Mouse (Mus musculus) adrenal gland, postnatal 4 days (tissue): Measurements from ENCODE around the gene Nkg7. TPM values are rescaled to one million over a fixed set of nuclear protein-coding genes. Genes with fewer than 3 reads are reported as not detected.
"Not testable (repeated sequence)": the region's sequence is repeated elsewhere in the genome, so short reads cannot be mapped to it uniquely, and the experiment has no call there.

Source experiments
- DNase-seq, 2 experiments: peaks; one replicate each; pipeline ENCODE4 v3.0.0; 2021 to 2022; ENCODE audit warnings: low spot score in 2 of 2, mixed read lengths in 2 of 2
- long read RNA-seq, 2 experiments: library from polyadenylated mRNA; stranded (forward); transcript quantifications; one replicate each; pipeline ENCODE4 v2.0.0; 2021
- total RNA-seq, 2 experiments: library from RNA; stranded (reverse); gene quantifications; 2 replicates each; pipeline ENCODE4 v1.2.3; 2021

Nkg7 gene
- under 1 TPM in 1 of 2 experiments, not detected in 1; 0.68 TPM for total RNA-seq
- long read RNA-seq, experiment 1, partial matches to known transcripts, result 0 of 1 reads
- long read RNA-seq, experiment 1, other reads (novel, unspliced or antisense), result 0 of 1 reads
- long read RNA-seq, experiment 2, partial matches to known transcripts, result 0 of 1 reads
- long read RNA-seq, experiment 2, other reads (novel, unspliced or antisense), result 0 of 1 reads

DNA sequence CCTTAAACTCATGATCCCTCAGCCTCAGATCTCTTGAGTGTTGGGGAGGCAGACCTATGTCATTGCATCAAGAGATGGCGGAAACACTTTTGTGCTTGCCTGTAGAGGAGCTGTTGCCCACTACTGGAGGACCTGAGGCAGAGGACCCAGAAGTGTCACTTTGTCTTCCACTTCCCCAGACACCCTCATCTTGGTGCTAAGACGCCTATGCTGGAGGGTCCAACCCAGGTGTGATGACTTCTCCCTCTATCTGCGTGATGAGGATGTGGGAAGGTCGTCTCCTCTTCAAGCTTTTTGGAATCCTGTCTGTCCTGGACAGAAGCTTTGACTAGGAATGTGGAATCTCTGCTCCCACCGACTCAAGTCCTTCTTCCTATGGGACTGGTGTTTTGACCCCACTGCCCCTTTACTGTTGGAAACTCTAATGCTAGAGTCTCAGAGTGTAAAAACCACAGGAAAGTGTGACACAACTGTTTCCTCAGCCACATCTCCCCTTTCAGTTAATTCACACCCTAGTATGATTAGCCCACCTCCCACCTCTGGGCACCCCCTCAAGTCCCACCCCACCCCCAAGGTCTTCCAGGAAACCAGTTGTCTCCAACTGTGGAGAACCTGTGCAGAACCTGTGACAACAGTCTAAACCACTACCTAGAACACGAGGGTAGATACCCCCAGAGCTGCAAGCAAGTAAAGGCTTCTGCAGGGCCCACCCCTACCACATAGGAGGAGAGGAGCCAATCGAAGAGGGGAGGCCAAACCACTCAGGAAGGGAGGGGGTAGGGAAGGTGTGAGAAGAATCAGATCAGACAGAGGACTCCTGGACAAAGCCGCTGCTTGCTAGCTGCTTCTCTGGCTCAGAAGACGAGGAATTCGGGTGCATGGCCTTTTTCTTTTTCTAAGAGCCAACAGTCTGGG is at the start of gene Nkg7:
Nkg7 (plus strand) TSS at position 733 of the 915 bp plus-strand sequence.
- DNase-seq, result no peak

DNA sequence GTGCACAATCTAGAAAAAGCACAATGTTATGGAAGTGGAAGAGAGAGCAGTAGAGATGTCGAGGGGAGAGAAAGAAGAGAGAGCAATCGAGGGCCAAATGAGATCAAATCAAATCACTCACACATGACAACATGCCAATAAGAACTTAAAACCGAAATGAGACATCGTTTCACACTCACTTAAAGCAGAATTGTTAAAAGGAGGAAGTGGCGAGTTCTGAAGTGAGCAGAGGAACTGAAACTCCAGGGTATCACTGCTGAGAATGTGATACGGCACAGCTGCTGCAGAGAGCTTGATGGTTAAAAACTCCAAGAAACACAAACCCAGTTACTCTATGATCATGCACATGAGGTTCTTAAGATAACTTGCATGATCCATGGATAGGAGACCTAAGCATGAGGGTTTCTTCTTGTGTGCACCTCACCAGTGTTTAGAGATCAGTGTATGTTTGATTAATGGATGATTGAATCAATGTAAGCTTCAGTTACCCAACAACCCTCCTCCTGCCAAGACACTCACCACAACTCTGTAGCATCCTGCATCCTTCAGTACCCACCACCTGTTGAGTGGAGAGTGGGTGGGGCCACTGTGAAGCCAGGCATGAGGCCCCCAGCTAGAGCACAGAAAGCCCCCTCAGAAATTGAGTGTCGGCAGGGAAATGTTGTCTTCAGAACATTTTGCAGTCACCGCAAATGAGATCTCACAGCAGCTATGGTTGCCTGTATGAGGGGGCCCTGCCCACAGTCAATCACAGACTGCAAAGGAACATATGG is 44.3 kb upstream of the Nkg7 start:
- no peak for DNase-seq

- no peak for DNase-seq
Measured at GRCm38 (mm10) chr7:43399501-43399900, 37.4 kb upstream of the Nkg7 start.

- no peak for DNase-seq
Measured at GRCm38 (mm10) chr7:43402718-43403117, 34.2 kb upstream of the Nkg7 start.

GRCm38 (mm10) chr7:43407573-43407972 is 29.3 kb upstream of the Nkg7 start:
- no peak for DNase-seq

GRCm38 (mm10) chr7:43408131-43408553 is 28.7 kb upstream of the Nkg7 start, which contains the start of gene Siglecg:
Siglecg (plus strand) TSS chr7:43408204.
- DNase-seq, result no peak

DNA sequence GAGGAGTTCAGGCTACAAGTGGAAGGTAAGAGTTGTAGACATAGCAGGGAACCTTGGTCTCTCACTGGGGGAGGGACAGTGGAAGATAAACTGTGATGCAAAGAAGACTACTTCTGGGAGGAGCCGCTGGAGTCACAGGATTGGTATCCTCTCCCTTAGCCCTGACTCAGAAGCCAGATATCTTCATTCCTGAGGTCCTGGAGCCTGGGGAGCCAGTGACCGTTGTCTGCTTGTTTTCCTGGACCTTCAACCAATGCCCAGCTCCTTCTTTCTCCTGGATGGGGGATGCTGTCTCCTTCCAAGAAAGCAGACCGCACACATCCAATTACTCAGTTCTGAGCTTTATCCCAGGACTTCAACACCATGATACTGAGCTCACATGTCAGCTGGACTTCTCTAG is 27.8 kb upstream of the Nkg7 start:
- no peak for DNase-seq

DNA sequence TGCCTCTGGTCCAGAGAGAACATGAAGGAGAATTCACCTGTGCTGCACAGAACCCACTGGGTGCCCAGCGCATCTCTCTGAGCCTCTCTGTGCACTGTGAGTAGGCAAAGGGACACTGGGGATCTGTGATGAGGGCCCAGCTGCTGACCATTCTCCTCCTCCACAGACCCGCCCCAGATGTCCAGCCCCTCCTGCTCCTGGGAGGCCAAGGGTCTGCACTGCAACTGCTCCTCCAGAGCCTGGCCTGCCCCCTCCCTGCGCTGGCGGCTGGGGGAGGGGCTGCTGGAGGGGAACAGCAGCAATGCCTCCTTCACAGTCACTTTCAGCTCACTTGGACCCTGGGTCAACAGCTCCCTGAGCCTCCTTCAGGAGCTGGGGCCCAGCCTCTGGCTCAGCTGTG is 25.1 kb upstream of the Nkg7 start:
- not testable (repeated sequence) for DNase-seq

DNA sequence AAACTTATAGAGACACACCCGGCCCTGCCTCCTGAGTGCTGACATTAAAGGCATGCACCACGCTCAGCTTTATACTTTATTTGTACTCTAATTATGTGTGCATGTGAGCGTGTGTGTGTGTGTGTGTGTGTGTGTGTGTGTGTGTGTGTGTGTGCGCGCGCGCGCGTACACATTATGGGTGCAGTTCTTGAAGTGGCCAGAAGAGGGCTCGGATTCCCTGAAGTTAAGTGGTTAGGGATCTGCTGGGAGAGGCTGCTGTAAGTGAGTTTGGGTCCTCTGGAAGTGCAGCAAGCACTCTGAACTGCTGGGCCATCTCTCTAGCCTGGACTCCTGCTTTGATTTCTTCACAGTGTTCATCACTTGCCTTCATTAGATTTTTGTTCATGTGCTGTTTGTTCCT is 19.6 kb upstream of the Nkg7 start:
- no peak for DNase-seq

DNA sequence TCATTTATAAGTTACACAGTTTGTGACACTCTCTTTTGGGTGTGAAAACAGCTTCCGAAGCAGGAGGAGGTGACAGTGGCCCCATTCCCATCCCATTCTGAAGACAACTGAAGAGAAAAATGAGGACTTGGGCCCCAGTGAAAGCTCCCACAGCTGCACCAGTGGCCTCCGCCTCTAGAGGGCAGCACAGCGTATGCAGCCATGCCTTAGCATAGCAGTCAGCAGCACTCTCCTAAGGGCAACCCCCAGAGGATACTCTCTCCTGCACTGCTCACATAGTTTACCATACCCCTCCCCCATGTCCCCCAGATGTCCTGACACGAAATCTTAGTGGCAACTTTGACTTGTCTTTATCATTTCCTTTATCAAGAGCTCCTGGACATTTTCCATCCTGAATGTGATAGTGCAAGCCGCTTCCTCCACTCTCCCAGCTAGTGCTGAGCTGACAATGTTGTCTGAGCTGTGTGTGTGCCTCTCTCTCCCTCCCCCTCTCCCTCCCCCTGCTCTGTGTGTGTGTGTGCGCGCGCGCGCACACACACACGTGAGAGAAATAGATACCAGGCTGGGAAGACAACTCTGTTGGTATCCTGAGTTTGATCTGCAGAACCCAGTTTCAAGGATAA is 13.8 kb upstream of the Nkg7 start:
- peak; percentile 60 to 76 for DNase-seq

DNA sequence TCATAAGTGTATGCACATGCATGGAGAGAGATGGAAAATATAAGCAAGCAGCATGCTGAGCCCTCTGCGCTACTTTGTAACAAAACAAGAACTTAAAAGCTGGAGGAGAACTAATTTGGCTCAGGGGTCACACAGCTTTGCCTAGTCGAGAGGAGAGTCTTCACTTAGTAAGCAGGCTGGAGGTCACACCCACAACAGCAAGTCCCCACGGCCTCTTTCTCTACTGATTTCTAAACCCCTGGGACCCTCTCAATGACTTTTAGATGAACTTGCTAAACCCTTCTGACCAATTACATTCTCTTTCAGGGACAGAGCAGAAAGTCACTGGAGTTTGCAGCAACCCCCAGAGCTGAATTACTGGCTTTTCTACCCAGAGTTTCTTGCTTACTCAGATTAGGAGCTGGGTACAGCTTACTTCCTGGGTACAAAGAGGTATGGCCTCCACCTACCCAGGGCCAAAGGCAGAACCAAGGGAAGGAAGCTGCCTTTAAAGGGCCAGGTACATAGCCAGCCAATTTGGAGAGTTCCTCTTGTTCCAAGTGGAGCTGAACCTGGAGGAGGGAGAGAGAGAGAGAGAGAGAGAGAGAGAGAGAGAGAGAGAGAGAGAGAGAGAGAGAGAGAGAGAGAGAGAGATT is 12.8 kb upstream of the Nkg7 start:
- no peak for DNase-seq

DNA sequence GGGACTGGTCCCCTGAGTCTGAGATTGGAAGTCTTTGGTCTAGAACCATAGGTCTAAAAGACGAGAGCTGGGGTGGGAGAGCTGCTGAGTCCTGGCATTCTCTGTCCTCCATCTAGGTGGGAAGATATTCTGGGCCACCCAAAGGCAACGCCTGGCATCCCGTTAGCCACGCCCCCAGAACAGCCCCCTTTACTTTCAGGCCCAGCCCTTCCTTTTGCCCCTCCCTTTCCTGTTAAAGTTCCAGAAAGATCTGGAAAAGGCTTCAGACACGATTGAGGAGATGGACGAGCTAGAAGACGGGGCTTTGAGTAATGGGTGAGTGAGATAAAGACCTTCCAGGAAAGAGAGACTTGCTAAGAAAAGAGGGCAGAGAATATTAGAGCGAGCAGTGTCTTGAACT is 9.5 kb upstream of the Nkg7 start, which contains the start of gene Lim2:
Lim2 (plus strand) TSS at position 265 of the 400 bp plus-strand sequence.
- DNase-seq, result no peak

DNA sequence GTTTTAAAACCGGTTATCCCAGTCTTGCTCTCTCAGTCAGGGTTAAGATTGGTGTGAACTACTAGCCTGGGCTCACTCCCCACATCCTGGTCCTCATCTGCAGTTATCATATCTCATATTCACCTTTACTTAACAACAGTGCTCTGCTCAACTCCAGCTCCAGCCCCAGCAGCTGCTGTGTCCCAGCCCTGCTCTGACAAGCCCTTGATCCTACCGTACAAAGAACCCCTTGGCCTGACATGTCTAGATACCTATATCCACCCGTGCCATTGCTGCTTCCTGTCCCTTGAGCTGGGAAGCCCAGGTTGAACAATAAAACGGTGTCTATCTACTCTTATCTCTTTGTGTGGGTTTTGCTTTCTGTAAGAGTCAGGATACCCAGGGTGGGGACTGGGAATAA is 7.4 kb upstream of the Nkg7 start:
- DNase-seq, result no peak

DNA sequence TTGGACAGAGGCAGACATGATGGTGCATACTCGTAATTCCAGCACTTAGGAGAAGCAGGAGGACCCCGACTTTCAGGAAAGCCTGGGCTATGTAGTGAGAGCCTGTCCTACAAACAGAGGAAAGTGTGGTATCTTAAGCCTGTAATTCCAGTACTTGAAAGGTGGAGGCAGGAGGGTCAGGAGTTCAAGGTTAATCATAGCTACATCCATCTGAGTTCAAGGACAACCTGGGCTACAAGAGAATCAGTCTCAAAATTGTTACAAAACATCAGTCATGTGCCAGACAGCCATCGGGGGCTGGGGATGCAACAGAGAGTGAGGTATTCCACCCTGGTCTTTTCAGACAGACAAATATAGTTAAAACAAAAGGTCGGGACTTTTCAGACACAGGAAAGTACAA is 4.0 kb upstream of the Nkg7 start:
- no peak for DNase-seq

- no peak for DNase-seq
Measured at GRCm38 (mm10) chr7:43434676-43435075, 2.2 kb upstream of the Nkg7 start.

DNA sequence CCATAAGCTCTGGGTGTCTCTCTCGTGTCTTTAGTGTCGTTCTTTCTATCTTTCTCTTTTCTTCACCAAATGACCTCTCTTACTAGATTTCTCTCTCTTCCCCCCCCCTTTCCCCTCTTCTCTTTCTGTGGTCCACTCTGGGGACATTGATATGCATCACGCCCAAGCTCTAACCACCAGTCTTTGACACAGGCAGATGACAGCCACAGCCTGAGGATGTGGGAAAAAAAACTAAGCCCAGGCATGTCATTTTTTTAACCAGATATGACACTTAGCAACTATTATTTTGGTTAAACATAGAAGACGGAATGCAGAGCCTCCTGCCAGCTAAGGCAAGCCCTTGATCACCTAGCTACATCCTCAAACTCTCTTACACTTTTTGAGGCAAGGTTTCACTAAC is 1.7 kb downstream of the Nkg7 start:
- DNase-seq, result no peak

DNA sequence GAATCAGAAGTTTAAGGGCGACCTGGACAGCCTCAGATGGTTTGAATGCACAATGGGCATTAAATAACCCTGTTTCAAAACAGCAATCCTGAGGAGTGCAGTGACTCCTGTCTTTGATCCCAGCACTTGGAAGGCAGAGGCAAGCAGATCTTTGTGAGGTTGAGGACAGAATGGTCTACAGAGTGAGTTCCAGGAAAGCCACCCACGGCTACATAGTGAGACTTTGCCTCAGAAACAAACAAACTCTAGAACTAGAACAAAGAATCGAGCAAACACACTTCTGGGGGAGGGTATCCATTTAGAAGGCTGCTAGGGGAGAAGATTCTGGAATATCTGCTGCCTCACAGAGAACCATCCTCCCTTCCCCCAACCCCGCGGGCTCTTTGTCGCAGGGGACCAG is 3.6 kb downstream of the Nkg7 start, which contains the start of gene Cldnd2:
Cldnd2 (plus strand) TSS at position 301 of the 400 bp plus-strand sequence.
- no peak for DNase-seq

GRCm38 (mm10) chr7:43441071-43441470 is 4.2 kb downstream of the Nkg7 start:
- DNase-seq, result no peak

- DNase-seq, result no peak
Measured at GRCm38 (mm10) chr7:43442684-43443083, 5.8 kb downstream of the Nkg7 start.

DNA sequence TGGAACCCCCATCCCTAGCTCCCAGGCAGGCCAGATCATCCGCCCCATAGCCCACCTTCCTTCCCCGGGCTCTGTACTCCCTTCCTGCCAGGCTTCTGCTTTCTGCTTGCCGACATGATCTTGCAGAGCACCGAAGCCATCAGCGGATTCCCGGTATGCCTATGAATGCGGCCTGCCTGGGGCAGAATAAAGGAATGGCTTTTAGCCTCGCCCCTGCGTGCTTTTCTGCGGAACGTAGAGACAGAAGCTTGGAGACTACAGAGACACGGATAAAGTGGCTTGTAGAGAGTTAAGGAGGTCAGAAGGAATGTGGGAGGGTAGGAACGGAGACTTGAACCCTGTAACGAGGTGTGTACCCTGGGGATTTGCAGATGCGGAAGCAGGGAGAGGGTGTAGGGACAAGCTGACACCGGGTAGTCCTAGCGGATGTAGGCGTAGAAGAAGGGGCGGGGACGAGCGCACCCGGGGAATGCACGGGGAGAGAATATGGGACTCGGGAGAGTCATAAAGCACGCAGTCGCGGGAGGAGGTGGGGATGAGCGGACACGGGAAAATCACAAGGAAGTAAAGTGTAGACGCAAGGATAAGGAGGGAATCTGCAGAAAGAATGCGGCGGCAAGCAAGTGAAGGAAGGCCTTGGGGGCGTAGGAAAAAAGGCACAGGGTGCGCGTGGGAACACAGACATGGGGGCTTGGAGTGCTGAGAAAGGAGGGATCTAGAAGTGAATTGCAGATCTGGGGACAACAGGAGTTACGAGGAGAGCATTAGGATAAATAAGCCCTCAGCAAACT is 6.4 kb downstream of the Nkg7 start:
- DNase-seq, result peak; percentile 57 to 67
